Mouse (Mus musculus): ENCODE results near the gene Usp47. TPM values are rescaled to one million over a fixed set of nuclear protein-coding genes. Genes with fewer than 3 reads are reported as not detected.

Usp47 gene
- polyA plus RNA-seq, 1 experiment from 2014 or later = 69.9 TPM

DNA sequence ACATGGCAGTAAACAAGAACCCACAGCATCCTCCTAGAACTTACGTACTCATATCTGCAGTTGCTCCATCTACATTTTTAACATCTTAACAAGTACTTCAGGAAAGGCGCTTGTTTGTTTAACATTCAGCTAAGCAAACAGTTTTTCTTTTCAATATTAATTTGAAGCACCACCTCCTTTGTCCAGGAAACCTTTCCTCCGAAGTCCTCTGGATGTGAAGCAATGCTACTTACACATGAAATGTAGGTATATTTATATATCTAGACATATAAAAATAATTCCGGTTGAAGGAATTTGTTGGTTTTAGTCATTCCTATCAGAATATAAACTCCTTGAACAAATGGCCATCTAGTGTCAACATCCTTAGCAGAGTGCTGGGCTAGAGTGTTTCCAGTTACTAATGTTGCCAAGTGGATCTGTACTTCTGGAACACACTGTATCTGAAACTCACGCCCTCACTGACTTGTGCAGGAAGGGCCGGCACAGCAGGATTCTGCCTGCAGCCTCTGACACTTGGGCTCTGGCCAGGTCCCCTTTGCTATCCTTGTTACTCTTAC, 10.6 kb upstream of the Usp47 start:
- Histone ChIP-seq H3K36me3 (no peaks in the 10 kb centered on the region), H3K27me3 (ENCODE audit: insufficient read depth, poor library complexity, severe bottlenecking) (no peaks in the 10 kb centered on the region), H3K4me1 (peaks cover 7% of the 10 kb centered on the region), H3K4me3 (no peak overlapping the region), H3K27ac (no peak overlapping the region), H3K9me3 (no peaks in the 10 kb centered on the region)
- WGBS = 79% methylated on average over 6 of the region's 6 CpGs
- DNase-seq (ENCODE audit: low spot score) = no peak

DNA sequence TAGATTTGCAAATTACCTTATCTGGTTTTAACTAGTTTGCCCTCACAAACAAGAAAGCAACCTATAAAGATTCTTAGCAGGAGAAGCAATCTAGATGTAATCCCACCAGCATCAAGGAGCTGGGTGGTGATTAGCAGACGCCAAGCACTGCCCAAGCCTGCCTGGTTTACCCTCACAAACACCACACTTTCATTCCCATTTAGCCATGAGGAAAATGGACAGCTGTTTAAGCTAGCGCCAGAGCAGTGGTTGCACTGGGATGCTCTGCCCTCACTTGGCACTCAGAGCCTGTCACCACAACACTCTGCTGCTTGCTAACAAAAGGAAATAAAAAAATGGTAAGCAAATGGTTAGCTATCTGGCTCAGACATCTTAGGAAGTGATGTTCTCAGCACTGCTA, 9.2 kb upstream of the Usp47 start:
- 39% methylated on average over 2 of the region's 2 CpGs for WGBS
- Histone ChIP-seq H3K27me3 (ENCODE audit: insufficient read depth, poor library complexity, severe bottlenecking) (no peaks in the 10 kb centered on the region), H3K4me3 (no peak overlapping the region), H3K9me3 (no peaks in the 10 kb centered on the region), H3K36me3 (no peaks in the 10 kb centered on the region), H3K27ac (no peak overlapping the region), H3K4me1 (peaks cover 7% of the 10 kb centered on the region)
- no peak for DNase-seq (ENCODE audit: low spot score)

DNA sequence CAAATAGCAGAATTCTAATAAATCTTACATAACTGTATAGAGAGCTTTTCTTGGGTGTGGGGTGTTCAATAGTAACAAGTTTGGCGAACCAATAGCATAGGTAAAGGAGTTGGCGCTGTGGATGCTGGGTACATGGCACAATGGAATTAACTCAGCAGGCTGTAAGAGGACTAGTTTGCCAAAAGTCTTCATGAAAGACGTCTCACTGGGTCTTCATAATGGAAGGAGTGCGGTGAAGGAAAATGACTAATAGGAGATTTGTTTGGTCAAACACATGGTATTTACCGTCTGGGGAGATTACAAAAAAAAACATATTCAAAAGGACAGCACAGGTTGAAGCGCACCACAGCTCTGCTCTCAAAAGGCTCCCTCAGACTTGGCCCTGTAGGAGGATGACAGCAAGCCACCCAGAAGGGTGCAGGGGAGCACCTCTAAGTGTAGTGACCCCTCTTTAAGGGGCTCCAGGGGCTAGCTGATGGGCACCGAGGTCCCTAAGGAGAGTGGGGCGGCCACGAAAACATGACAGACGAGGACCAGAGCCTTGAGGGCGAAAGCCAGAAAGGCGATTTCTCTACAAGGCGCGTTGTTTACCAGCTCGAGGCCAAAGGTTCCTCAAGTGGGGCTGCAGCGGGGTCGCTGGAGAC, 676 bp upstream of the Usp47 start:
- Histone ChIP-seq H3K27me3 (ENCODE audit: insufficient read depth, poor library complexity, severe bottlenecking) (no peaks in the 10 kb centered on the region), H3K9me3 (no peaks in the 10 kb centered on the region), H3K36me3 (no peaks in the 10 kb centered on the region), H3K4me3 (peak overlapping the region; percentile 99), H3K27ac (peak overlapping the region; percentile 100), H3K4me1 (peaks cover 38% of the 10 kb centered on the region)
- WGBS = 16% methylated on average over 17 of the region's 17 CpGs
- DNase-seq (ENCODE audit: low spot score) = no peak

GRCm38 (mm10) chr7:112023601-112024445, 519 bp downstream of the Usp47 start:
- peak overlapping the region; percentile 99 for H3K4me3 ChIP-seq
- H3K9me3 ChIP-seq = no peaks in the 10 kb centered on the region
- peaks cover 42% of the 10 kb centered on the region for H3K4me1 ChIP-seq
- no peaks in the 10 kb centered on the region for H3K27me3 ChIP-seq (ENCODE audit: insufficient read depth, poor library complexity, severe bottlenecking)
- no peaks in the 10 kb centered on the region for H3K36me3 ChIP-seq
- peak overlapping the region; percentile 100 for H3K27ac ChIP-seq
- peak; percentile 88 for DNase-seq (ENCODE audit: low spot score)
- WGBS = under 1% methylated on average over 58 of the region's 58 CpGs

DNA sequence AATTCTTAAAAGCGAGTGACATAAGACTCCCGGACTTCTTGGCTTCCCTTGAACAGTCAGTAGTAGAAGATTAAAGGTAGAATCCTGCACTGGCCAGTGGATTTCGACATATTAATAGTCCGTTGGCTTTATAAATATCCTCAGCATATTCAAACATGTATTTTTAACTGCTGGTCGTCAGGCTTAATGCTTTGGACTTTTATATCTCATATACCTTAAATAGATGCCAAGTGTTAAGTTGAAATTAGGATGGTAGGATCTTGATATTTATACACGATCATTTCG, 1.1 kb downstream of the Usp47 start:
- H3K9me3 ChIP-seq = no peaks in the 10 kb centered on the region
- 18% methylated on average over 7 of the region's 7 CpGs for WGBS
- DNase-seq (ENCODE audit: low spot score) = no peak
- H3K36me3 ChIP-seq = no peaks in the 10 kb centered on the region
- peak overlapping the region; percentile 99 for H3K4me3 ChIP-seq
- H3K27me3 ChIP-seq (ENCODE audit: insufficient read depth, poor library complexity, severe bottlenecking) = no peaks in the 10 kb centered on the region
- peak overlapping the region; percentile 100 for H3K27ac ChIP-seq
- H3K4me1 ChIP-seq = peaks cover 44% of the 10 kb centered on the region

DNA sequence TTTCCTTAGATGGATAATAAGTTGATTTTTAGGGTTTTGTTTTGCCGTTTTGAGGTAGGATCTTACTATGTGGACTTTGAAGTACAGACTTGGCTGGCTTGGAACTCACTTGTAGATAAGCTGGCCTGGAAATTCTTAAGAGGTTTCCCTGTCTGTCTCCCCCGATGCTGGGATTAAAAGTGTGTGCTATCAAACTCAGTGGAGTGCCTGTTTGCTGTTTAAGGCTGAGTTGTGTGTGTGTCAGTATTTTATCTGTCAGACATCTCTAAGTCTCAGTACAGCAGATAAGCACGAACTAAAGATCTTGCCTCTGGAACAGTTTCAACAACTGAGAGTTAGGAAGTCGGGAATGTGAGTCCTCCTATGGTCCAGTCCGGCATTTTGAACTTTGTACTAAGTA, 1.6 kb downstream of the Usp47 start:
- Histone ChIP-seq H3K4me1 (peaks cover 44% of the 10 kb centered on the region), H3K4me3 (peak overlapping the region; percentile 99), H3K36me3 (no peaks in the 10 kb centered on the region), H3K27me3 (ENCODE audit: insufficient read depth, poor library complexity, severe bottlenecking) (no peaks in the 10 kb centered on the region), H3K9me3 (no peaks in the 10 kb centered on the region), H3K27ac (peak overlapping the region; percentile 100)
- 5% methylated on average over 5 of the region's 5 CpGs for WGBS
- DNase-seq (ENCODE audit: low spot score) = no peak

- Histone ChIP-seq H3K4me1 (peaks cover 31% of the 10 kb centered on the region), H3K27me3 (ENCODE audit: insufficient read depth, poor library complexity, severe bottlenecking) (no peaks in the 10 kb centered on the region), H3K27ac (no peak overlapping the region), H3K9me3 (no peaks in the 10 kb centered on the region), H3K36me3 (no peaks in the 10 kb centered on the region), H3K4me3 (no peak overlapping the region)
- 93% methylated on average over 1 of the region's 1 CpGs for WGBS
- DNase-seq (ENCODE audit: low spot score) = no peak
Measured at GRCm38 (mm10) chr7:112030594-112030993, 7.3 kb downstream of the Usp47 start.

GRCm38 (mm10) chr7:112035804-112036203, 12.5 kb downstream of the Usp47 start:
- no peak for DNase-seq (ENCODE audit: low spot score)
- 8% methylated on average over 2 of the region's 2 CpGs for WGBS
- H3K27ac ChIP-seq = peak overlapping the region; percentile 56

DNA sequence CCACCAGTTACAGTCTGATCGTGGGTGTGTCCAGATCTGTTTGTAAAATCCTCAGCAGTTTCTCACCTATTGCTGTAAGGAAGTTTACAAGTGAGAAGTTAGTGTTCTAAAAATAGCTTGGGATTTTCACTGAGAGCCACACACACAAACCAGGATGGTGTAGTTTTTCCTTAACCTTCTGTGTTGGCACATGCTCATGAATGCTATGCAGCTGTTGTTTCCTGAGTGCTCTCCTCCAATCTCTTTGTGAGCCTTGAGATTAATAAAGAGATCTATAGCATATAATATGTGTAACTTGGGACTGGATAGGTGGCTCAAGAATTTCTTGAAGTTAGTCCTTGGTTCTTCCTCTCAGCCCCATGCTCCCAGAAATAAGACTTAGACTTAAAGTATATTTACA, 13.3 kb downstream of the Usp47 start:
- H3K27ac ChIP-seq = peak overlapping the region; percentile 63; the same call in 1 of the 2 replicates
- H3K4me1 ChIP-seq = peaks cover 24% of the 10 kb centered on the region
- no peak for DNase-seq (ENCODE audit: low spot score)
- H3K36me3 ChIP-seq = no peaks in the 10 kb centered on the region
- H3K4me3 ChIP-seq = no peak overlapping the region
- no peaks in the 10 kb centered on the region for H3K9me3 ChIP-seq
- WGBS = 45% methylated on average over 1 of the region's 1 CpGs
- H3K27me3 ChIP-seq (ENCODE audit: insufficient read depth, poor library complexity, severe bottlenecking) = no peaks in the 10 kb centered on the region

More at GRCm38 (mm10) chr7:112035804-112036203, 12.5 kb downstream of the Usp47 start:
- Histone ChIP-seq H3K4me1 (peaks cover 27% of the 10 kb centered on the region), H3K36me3 (no peaks in the 10 kb centered on the region), H3K4me3 (0 out of 2 replicates have a peak overlapping the region, but pooled peaks have one; percentile 22), H3K27me3 (ENCODE audit: insufficient read depth, poor library complexity, severe bottlenecking) (no peaks in the 10 kb centered on the region), H3K9me3 (no peaks in the 10 kb centered on the region)

DNA sequence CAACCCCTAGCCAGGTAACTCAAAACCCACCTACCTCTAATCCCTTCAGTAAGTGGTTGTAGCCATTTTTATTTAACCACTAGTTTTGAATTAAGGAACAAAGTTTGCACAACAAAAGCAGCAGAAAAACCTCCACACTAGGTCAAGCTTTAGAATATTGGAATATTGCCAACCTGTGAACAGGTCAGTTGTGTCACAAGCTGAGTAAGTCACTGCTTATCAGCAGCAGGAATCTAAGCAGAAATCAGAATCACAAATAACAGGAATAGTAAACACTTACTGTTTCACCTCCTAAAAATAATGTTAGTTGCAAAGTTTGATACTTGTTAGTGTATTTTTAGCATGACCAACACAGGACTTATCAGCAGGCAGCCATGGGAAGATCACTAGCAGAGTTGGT, 17.0 kb downstream of the Usp47 start:
- H3K4me3 ChIP-seq = no peak overlapping the region
- DNase-seq (ENCODE audit: low spot score) = no peak
- H3K27me3 ChIP-seq (ENCODE audit: insufficient read depth, poor library complexity, severe bottlenecking) = no peaks in the 10 kb centered on the region
- H3K27ac ChIP-seq = no peak overlapping the region
- no peaks in the 10 kb centered on the region for H3K9me3 ChIP-seq
- H3K36me3 ChIP-seq = no peaks in the 10 kb centered on the region
- peaks cover 27% of the 10 kb centered on the region for H3K4me1 ChIP-seq

DNA sequence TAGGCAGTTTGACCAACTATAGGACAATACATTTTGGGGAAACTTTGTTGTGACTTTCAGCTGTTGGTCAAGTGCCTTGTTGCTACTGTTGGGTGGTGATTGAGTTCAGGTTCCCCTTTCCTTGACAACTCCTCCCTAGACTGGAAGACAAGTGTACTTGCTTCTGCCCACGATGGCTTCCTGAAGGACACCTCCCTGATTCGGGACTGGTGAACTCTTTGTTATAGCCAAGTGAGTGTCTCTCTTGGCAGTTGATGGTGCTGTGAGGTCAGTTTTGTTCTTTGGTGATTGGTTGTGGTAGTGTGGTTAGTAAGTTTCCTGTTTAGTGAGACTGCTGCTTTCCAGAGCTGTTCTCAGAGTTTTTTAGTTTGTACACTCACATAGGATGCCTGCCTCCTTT, 19.5 kb downstream of the Usp47 start:
- Histone ChIP-seq H3K9me3 (no peaks in the 10 kb centered on the region), H3K4me1 (peaks cover 14% of the 10 kb centered on the region), H3K27ac (no peak overlapping the region), H3K27me3 (ENCODE audit: insufficient read depth, poor library complexity, severe bottlenecking) (no peaks in the 10 kb centered on the region), H3K4me3 (no peak overlapping the region), H3K36me3 (no peaks in the 10 kb centered on the region)
- no peak for DNase-seq (ENCODE audit: low spot score)
- 75% methylated on average over 2 of the region's 2 CpGs for WGBS

DNA sequence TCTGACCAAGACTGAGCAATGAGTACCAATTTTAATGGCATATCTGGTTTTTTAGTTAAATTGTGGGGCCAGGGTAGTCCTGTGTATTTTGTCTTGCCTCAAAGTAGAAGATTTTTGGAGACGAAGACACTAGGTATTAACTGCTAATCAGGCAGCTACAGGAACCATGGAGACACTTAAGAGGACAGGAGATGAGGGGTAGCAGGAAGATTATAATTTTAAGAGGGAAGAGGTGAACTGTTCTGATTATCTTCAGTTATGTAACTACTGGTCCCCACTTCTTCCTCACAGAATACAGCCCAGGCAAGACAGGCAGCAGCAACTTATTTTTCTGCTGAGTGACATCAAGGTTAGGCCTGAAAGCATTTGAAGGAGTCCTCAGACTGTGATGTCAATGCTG, 21.9 kb downstream of the Usp47 start:
- no peaks in the 10 kb centered on the region for H3K9me3 ChIP-seq
- peaks cover 9% of the 10 kb centered on the region for H3K4me1 ChIP-seq
- H3K27ac ChIP-seq = no peak overlapping the region
- 85% methylated on average over 1 of the region's 1 CpGs for WGBS
- no peak for DNase-seq (ENCODE audit: low spot score)
- no peak overlapping the region for H3K4me3 ChIP-seq
- no peaks in the 10 kb centered on the region for H3K27me3 ChIP-seq (ENCODE audit: insufficient read depth, poor library complexity, severe bottlenecking)
- H3K36me3 ChIP-seq = peaks cover 2% of the 10 kb centered on the region; the same call in 1 of the 2 replicates

GRCm38 (mm10) chr7:112045794-112046388, 22.6 kb downstream of the Usp47 start:
- Histone ChIP-seq H3K27me3 (ENCODE audit: insufficient read depth, poor library complexity, severe bottlenecking) (no peaks in the 10 kb centered on the region), H3K36me3 (peaks cover 2% of the 10 kb centered on the region; the same call in 1 of the 2 replicates), H3K27ac (no peak overlapping the region), H3K4me1 (peaks cover 5% of the 10 kb centered on the region), H3K4me3 (no peak overlapping the region), H3K9me3 (no peaks in the 10 kb centered on the region)
- WGBS = 61% methylated on average over 3 of the region's 3 CpGs
- no peak for DNase-seq (ENCODE audit: low spot score)

Data from heart, embryonic 10.5 days (tissue).